Mouse (Mus musculus) stomach, postnatal 0 days (tissue): ENCODE results near the gene Nr5a2. TPM values are rescaled to one million over a fixed set of nuclear protein-coding genes. Genes with fewer than 3 reads are reported as not detected.
"Not testable (repeated sequence)": the region's sequence is repeated elsewhere in the genome, so short reads cannot be mapped to it uniquely, and the experiment has no call there.

Experiments used
- ATAC-seq: fragments of 200-750 bp; cut with Nextera tagmentation; 2 replicates; pipeline ENCODE4 v1.8.0; 2017; ENCODE audit not compliant: low FRiP score, low TSS enrichment
- DNase-seq: peaks from one replicate; pipeline ENCODE4 v3.0.0-alpha.2; 2016; ENCODE audit warnings: low spot score
- H3K27ac ChIP-seq: fragments of 300-500 bp; sonication (generic); replicated peaks from 2 replicates; pipeline ENCODE4 v1.5.1; 2014; ENCODE audit warnings: mild to moderate bottlenecking, control low read depth
- H3K27me3 ChIP-seq: fragments of 300-500 bp; sonication (generic); 2 replicates; pipeline ENCODE4 v1.6.1; 2014; ENCODE audit warnings: low read length; ENCODE audit not compliant: control insufficient read depth, insufficient read depth
- H3K36me3 ChIP-seq: fragments of 300-500 bp; sonication (generic); 2 replicates; pipeline ENCODE4 v1.6.1; 2014; ENCODE audit warnings: low read length, mixed read lengths; ENCODE audit not compliant: control insufficient read depth, insufficient read depth
- H3K4me1 ChIP-seq: fragments of 300-500 bp; sonication (generic); replicated peaks from 2 replicates; pipeline ENCODE4 v1.6.1; 2014; ENCODE audit warnings: antibody characterized with exemption; ENCODE audit not compliant: control insufficient read depth, insufficient read depth
- H3K4me2 ChIP-seq: fragments of 300-500 bp; sonication (generic); replicated peaks from 2 replicates; pipeline ENCODE4 v1.6.1; 2014; ENCODE audit warnings: low read depth, mild to moderate bottlenecking, control low read depth, moderate library complexity
- H3K4me3 ChIP-seq: fragments of 300-500 bp; sonication (generic); 2 replicates; pipeline ENCODE4 v1.5.1; 2014; ENCODE audit warnings: low read depth, low read length, control low read depth
- H3K9ac ChIP-seq: fragments of 300-500 bp; sonication (generic); 2 replicates; pipeline ENCODE4 v1.6.1; 2014; ENCODE audit warnings: mild to moderate bottlenecking, low read length, control low read depth, mixed read lengths
- H3K9me3 ChIP-seq: fragments of 300-500 bp; sonication (generic); 2 replicates; pipeline ENCODE4 v1.6.1; 2016; ENCODE audit warnings: low read length; ENCODE audit not compliant: control insufficient read depth
- CTCF ChIP-seq: IDR thresholded peaks from 2 replicates; pipeline ENCODE4 v1.5.1; 2016; ENCODE audit warnings: antibody characterized with exemption, low read depth, mild to moderate bottlenecking, moderate library complexity
- EP300 ChIP-seq: optimal IDR thresholded peaks from 2 replicates; pipeline ENCODE3; 2016; ENCODE audit warnings: antibody characterized with exemption
- WGBS: fragments of 180-500 bp; shearing (Covaris S2); extraction: QIAGEN DNeasy Blood & Tissue Kit; methylation state at CpG from one replicate; pipeline ENCODE4 v1.1.7; 2014; 5-methylcytosine and 5-hydroxymethylcytosine counted together
- polyA plus RNA-seq: library from polyadenylated mRNA; unstranded; fragments of >200 nt; fragmentation: Nextera tagmentation; extraction: Ambion mirVana; gene quantifications from 2 replicates; pipeline ENCODE4 v1.2.1, GENCODE M21; 2015

Gene Nr5a2
- polyA plus RNA-seq, 1 experiment from 2014 or later, result 0.51 TPM

DNA sequence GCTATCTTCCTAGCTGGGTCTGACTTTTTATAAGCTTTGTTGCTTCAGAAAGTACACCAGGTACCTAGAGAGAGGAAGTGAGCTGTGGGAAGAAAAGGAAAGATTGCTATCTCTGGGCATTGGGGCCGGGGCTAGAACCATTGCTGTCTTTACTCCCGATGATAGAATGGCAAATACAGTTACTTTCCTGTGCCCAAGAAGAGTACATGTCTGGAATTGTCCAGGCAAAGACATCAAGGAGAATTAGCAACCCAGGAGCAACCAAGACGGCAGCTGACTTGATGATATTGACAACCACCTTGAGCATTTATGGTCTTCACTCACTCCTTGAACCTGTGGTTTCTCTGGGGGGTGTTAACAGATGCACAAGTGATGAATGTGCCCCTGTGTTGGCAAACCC is 130.3 kb downstream of the Nr5a2 start:
- Histone ChIP-seq H3K9me3 (no peaks in the 10 kb centered on the region), H3K4me2 (no peak overlapping the region), H3K27ac (no peak overlapping the region), H3K9ac (no peak overlapping the region), H3K27me3 (no peaks in the 10 kb centered on the region), H3K4me1 (no peaks in the 10 kb centered on the region), H3K36me3 (no peaks in the 10 kb centered on the region), H3K4me3 (no peak overlapping the region)
- TF ChIP-seq EP300 (no peak), CTCF (no peak)
- DNase-seq (no peak), ATAC-seq (no peak)
- 89% methylated on average over 3 of the region's 3 CpGs for WGBS

DNA sequence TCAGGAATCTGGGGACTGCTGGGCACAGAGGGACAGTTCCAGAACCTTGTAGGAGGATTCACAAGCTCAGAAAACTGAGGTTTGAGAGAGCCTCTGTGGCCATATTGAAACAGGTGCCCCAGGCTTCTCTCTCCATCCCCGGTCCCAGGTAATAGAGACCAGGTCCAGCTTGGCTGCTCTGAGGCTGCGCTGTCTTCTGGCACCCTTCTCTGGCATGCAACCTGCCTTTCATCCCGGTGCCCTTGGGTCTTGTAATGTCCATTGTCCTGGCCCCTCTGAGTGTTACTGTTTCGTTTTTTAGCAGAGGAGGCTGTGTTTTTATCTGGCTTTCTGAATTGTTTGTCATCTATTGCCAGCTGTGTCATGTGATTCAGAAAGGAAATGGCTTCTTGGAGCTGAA is 136.4 kb downstream of the Nr5a2 start:
- WGBS, result 67% methylated on average over 4 of the region's 4 CpGs
- TF ChIP-seq CTCF, result no peak
- no peak for TF ChIP-seq EP300
- Histone ChIP-seq H3K4me1 (no peaks in the 10 kb centered on the region), H3K4me2 (no peak overlapping the region), H3K9ac (no peak overlapping the region), H3K27ac (no peak overlapping the region), H3K9me3 (no peaks in the 10 kb centered on the region), H3K4me3 (no peak overlapping the region), H3K27me3 (no peaks in the 10 kb centered on the region), H3K36me3 (no peaks in the 10 kb centered on the region)
- no peak for DNase-seq
- ATAC-seq, result no peak

DNA sequence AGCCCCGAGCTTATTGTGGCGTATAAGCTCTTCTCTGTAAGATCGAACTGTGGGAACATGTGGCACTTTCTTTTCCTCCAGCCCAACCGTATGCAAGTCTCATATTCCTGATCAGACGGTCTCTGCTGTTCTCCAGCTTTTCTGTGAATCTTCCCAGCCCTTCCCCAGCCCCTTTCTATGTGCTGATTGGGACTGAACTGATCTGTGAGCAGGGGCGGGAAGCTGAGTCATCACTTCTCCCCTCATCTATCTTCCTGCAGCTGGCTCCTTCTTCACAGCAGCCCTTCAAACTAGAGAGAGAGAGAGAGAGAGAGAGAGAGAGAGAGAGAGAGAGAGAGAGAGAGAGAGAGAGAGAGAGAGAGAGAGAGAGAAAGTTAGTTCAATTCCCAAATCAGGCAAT is 159.6 kb downstream of the Nr5a2 start:
- Histone ChIP-seq H3K27ac (no peak overlapping the region), H3K9me3 (no peaks in the 10 kb centered on the region), H3K4me3 (no peak overlapping the region), H3K4me1 (no peaks in the 10 kb centered on the region), H3K36me3 (no peaks in the 10 kb centered on the region), H3K9ac (no peak overlapping the region), H3K27me3 (no peaks in the 10 kb centered on the region), H3K4me2 (no peak overlapping the region)
- 52% methylated on average over 6 of the region's 6 CpGs for WGBS
- TF ChIP-seq CTCF (no peak), EP300 (no peak)
- ATAC-seq, result no peak
- no peak for DNase-seq

DNA sequence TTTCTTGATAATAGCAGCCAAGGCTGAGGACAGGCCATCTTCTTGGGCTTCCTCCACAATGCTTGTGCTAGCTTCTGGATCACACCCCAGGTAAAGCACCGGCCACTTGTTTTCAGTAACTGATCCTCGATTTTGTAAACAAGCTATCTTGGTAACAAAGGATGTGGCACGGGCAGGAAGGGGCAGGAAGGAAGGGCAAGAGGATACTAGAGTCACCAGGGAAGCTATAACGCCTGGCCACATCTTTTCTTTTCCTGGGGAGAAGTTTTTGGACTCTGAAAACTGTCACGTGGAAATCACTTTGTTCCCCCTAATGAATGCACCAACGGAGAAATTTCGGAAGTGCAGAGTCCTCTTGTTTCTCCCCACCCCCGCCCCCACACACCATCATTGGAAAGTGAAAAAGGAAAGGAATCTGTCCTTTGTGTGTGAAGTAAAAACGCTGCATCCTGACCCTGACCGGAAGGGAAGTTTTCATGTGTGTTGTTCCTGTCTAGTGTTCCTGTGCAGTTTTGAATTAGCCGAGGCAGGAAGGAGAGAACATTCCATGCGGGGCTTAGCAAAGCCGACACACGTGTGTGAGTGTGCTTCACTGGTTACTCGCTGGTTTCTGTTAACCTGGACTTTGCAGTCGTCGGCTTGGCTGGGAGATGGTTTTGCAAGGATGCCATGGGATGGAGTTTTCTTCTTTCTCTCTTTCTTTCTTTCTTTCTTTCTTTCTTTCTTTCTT is 163.7 kb downstream of the Nr5a2 start:
- H3K9ac ChIP-seq, result no peak overlapping the region

DNA sequence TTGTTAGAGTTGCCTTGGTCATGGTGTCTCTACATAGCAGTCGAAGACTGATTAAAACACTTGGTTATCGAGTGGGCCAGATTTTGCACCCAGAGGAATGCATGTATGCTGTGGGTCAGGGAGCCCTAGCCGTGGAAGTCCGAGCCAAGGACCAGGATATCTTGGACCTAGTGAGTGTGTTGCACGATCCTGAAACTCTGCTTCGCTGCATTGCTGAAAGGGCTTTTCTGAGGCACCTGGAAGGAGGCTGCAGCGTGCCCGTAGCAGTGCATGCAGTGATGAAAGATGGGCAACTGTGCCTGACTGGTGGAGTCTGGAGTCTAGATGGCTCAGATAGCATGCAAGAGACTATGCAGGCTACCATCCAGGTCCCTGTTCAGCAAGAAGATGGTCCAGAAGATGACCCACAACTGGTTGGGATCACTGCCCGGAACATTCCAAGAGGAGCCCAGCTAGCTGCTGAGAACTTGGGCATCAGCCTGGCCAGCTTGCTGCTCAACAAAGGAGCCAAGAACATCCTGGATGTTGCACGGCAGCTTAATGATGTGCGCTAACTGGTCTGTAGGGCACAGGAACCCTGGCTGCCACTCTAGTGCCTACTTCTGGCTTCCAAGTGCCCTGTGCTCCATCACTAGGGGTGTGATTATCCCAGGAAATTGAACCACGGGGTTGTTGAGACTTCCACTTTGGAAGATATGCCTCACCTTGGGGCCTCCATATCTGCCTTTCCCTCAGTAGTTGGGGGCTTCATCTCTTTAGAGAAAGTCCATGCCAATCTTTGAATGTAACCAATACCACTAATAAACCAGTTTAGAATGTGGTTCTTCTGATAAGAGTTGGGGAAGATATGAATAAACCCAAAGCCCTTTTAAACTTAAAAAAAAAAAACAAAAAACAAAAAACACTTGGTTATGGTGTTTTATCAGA is 167.0 kb downstream of the Nr5a2 start:
- H3K4me2 ChIP-seq, H3K4me1 ChIP-seq, ATAC-seq, H3K4me3 ChIP-seq, H3K9me3 ChIP-seq, H3K27ac ChIP-seq, H3K36me3 ChIP-seq, DNase-seq, H3K27me3 ChIP-seq, H3K9ac ChIP-seq: not testable (repeated sequence)
- 91% methylated on average over 12 of the region's 12 CpGs for WGBS

More for the DNA sequence above, 163.7 kb downstream of the Nr5a2 start:
- Histone ChIP-seq H3K9me3 (no peaks in the 10 kb centered on the region), H3K27ac (no peak overlapping the region), H3K4me3 (no peak overlapping the region), H3K4me2 (no peak overlapping the region), H3K27me3 (no peaks in the 10 kb centered on the region), H3K4me1 (no peaks in the 10 kb centered on the region), H3K36me3 (no peaks in the 10 kb centered on the region)
- ATAC-seq, result no peak
- DNase-seq, result no peak
- WGBS, result 36% methylated on average over 17 of the region's 17 CpGs
- no peak for TF ChIP-seq CTCF
- TF ChIP-seq EP300, result no peak
